Mouse (Mus musculus) limb, embryonic 14.5 days (tissue): ENCODE measurements around the gene Fam20a. TPM values are rescaled to one million over a fixed set of nuclear protein-coding genes. Genes with fewer than 3 reads are reported as not detected.
A peak's percentile ranks its signal among the peaks of the same experiment; 100 is the strongest.

Experiments
- ATAC-seq: fragments of 200-750 bp; cut with Nextera tagmentation; 2 replicates; pipeline ENCODE4 v1.8.0; 2017; ENCODE audit warnings: low read depth, moderate number of reproducible peaks, moderate TSS enrichment; ENCODE audit not compliant: low FRiP score
- DNase-seq: peaks from one replicate; pipeline ENCODE4 v3.0.0-alpha.2; 2015; ENCODE audit warnings: low spot score
- H3K27ac ChIP-seq: fragments of 300-500 bp; sonication (generic); replicated peaks from 2 replicates; pipeline ENCODE4 v1.5.1; 2014; ENCODE audit warnings: low read depth, mild to moderate bottlenecking, low read length, moderate library complexity, mixed read lengths
- H3K27me3 ChIP-seq: fragments of 300-500 bp; sonication (generic); 2 replicates; pipeline ENCODE4 v1.6.1; 2014; ENCODE audit warnings: low read length, mixed read lengths; ENCODE audit not compliant: control insufficient read depth, insufficient read depth
- H3K36me3 ChIP-seq: fragments of 300-500 bp; sonication (generic); 2 replicates; pipeline ENCODE4 v1.6.1; 2014; ENCODE audit warnings: mild to moderate bottlenecking, low read length, moderate library complexity, mixed read lengths; ENCODE audit not compliant: control insufficient read depth, insufficient read depth
- H3K4me1 ChIP-seq: fragments of 300-500 bp; sonication (generic); 2 replicates; pipeline ENCODE4 v1.6.1; 2014; ENCODE audit warnings: antibody characterized with exemption, low read length, mixed read lengths; ENCODE audit not compliant: control insufficient read depth, insufficient read depth
- H3K4me2 ChIP-seq: fragments of 300-500 bp; sonication (generic); replicated peaks from 2 replicates; pipeline ENCODE4 v1.6.1; 2014; ENCODE audit warnings: low read depth, mild to moderate bottlenecking, low read length, moderate library complexity; ENCODE audit not compliant: severe bottlenecking
- H3K4me3 ChIP-seq: fragments of 300-500 bp; sonication (generic); replicated peaks from 2 replicates; pipeline ENCODE4 v1.5.1; 2014; ENCODE audit warnings: low read length
- H3K9ac ChIP-seq: fragments of 300-500 bp; sonication (generic); 2 replicates; pipeline ENCODE4 v1.6.1; 2014; ENCODE audit warnings: mild to moderate bottlenecking, low read depth, low read length, moderate library complexity; ENCODE audit not compliant: severe bottlenecking
- H3K9me3 ChIP-seq: fragments of 300-500 bp; sonication (generic); 2 replicates; pipeline ENCODE4 v1.6.1; 2016; ENCODE audit warnings: low read length; ENCODE audit not compliant: control insufficient read depth
- POLR2A ChIP-seq: fragments of 200-500 bp; IDR thresholded peaks from 2 replicates; pipeline ENCODE4 v1.8.0; 2012; ENCODE audit warnings: inconsistent platforms, mild to moderate bottlenecking, moderate library complexity, borderline replicate concordance; ENCODE audit not compliant: insufficient read depth, insufficient read length; ENCODE audit errors: extremely low read depth
- WGBS: fragments of 180-500 bp; shearing (Covaris S2); extraction: QIAGEN DNeasy Blood & Tissue Kit; methylation state at CpG from one replicate; pipeline ENCODE4 v1.1.7; 2014; 5-methylcytosine and 5-hydroxymethylcytosine counted together
- polyA plus RNA-seq, 2 experiments: library from polyadenylated mRNA; depleted of rRNA in 1 of 2; stranded (reverse) in 1 of 2; unstranded in 1 of 2; fragments of >200 nt; fragmentation: Nextera tagmentation in 1 of 2; extraction: Ambion mirVana in 1 of 2; gene quantifications; 2 replicates each; pipeline versions ENCODE4 v1.2.1 to v1.2.3; 2012 to 2014

Fam20a gene
- polyA plus RNA-seq, 2 experiments = 6.9 to 9.4 TPM

DNA sequence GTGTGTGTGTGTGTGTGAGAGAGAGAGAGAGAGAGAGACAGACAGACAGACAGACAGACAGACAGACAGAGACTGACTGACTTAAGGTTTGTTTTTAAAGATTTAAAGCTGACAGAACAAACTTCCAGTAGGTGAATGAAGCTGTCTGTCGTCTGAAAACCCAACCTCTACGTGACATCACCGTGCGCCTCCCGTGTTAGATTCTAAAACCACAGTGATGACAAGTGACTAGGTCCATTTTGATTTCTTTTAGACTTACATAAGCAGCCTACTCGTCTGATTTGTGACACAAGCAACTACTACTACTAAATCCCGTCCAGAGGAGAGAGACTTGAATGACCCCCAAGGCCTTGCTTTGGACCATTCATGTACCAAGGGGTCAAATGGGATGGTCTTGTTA lies 48.3 kb downstream of the Fam20a start:
- H3K4me2 ChIP-seq = no peak overlapping the region
- peaks cover 9% of the 10 kb centered on the region; the same call in 1 of the 2 replicates for H3K4me1 ChIP-seq
- no peak overlapping the region for H3K9ac ChIP-seq
- no peaks in the 10 kb centered on the region for H3K9me3 ChIP-seq
- no peak for ATAC-seq
- no peak overlapping the region for H3K27ac ChIP-seq
- no peak for TF ChIP-seq POLR2A
- DNase-seq = no peak
- H3K27me3 ChIP-seq = no peaks in the 10 kb centered on the region
- WGBS = 80% methylated on average over 7 of the region's 7 CpGs
- no peak overlapping the region for H3K4me3 ChIP-seq
- peaks cover 18% of the 10 kb centered on the region for H3K36me3 ChIP-seq

DNA sequence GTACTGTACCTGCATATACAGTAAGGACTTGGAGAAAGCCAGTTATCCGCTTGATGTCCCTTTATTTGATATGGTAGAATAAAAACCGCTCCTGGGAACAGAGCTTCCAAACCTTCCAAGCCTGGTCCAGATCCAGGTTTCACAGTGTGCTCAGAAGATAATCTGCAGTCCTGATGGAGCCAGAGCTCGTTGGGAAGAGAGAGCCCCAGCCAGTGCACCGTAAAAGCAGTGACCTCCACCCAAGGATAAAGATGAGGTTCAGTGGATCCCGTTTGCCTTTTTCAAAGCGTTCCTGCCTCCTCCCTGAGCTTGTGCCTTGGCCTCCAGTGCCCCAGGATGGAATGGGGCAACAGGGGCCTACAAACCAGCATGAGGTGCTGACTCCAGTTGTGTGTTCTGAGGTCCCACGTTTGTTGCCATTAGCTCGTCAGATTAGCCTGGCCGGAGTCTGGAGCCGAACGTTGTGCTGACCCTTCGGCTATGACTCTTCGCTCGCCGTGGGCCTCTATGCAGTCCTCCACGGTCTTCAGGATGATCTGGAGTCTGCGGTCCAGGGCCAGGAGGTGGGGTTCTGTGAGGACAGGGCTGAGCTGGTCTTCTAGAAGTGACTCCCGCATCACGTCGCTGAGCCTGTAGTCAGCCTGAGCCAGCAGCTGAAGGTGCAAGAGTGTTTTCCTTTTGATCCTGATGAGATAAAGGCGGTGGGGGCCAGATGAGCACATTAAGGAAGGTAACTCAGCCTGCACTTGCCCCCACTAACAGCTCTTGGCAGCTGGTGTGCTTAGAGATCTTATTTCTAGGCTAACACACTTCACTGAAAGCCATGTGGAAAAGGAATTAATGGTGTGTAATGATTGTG lies 49.0 kb downstream of the Fam20a start:
- ATAC-seq = no peak
- Histone ChIP-seq H3K27ac (no peak overlapping the region), H3K9me3 (no peaks in the 10 kb centered on the region), H3K4me2 (no peak overlapping the region), H3K4me1 (peaks cover 9% of the 10 kb centered on the region; the same call in 1 of the 2 replicates), H3K36me3 (peaks cover 22% of the 10 kb centered on the region), H3K27me3 (no peaks in the 10 kb centered on the region), H3K4me3 (no peak overlapping the region), H3K9ac (no peak overlapping the region)
- DNase-seq = no peak
- TF ChIP-seq POLR2A = no peak
- 65% methylated on average over 21 of the region's 21 CpGs for WGBS

DNA sequence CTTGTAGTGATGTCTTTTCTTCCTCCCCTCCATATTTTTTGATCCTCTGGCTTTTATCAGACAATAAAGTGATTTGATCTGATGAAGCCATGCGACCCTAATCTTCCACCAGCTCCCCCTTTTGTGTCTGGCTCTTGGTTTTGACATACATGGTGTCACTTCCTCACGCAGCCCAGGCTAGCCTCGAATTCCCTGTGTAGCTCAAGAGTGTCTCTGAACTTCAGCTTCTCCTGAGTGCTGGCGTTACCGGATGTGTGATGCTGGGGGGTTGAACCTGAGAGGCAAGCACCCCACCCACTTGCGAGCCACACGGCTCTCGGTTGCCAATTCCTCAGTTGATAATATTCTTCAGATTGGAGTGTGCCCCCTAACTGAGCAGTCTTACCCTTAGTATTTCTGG lies 49.7 kb downstream of the Fam20a start:
- ATAC-seq (no peak), DNase-seq (no peak)
- Histone ChIP-seq H3K4me3 (no peak overlapping the region), H3K9me3 (no peaks in the 10 kb centered on the region), H3K4me2 (no peak overlapping the region), H3K27me3 (no peaks in the 10 kb centered on the region), H3K27ac (no peak overlapping the region), H3K36me3 (peaks cover 29% of the 10 kb centered on the region), H3K9ac (no peak overlapping the region), H3K4me1 (peaks cover 9% of the 10 kb centered on the region; the same call in 1 of the 2 replicates)
- no peak for TF ChIP-seq POLR2A
- 88% methylated on average over 8 of the region's 8 CpGs for WGBS

DNA sequence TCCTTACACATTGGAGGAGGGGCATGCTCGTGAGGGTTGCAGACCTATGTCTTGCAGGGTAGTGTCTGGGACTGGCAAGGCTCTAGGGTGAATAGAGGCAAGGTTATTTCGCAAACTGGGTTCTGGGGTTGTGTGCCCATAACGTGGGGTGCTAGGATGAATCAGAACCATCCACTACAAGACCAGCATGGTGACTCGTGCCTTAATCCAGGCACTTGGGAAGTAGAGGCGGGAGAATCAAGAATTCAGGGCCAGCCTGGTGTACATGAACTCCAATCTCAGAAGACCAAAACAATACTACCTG lies 50.1 kb downstream of the Fam20a start:
- Histone ChIP-seq H3K9me3 (no peaks in the 10 kb centered on the region), H3K27me3 (no peaks in the 10 kb centered on the region), H3K9ac (no peak overlapping the region), H3K4me1 (peaks cover 9% of the 10 kb centered on the region; the same call in 1 of the 2 replicates), H3K27ac (no peak overlapping the region), H3K4me3 (no peak overlapping the region), H3K4me2 (no peak overlapping the region), H3K36me3 (peaks cover 33% of the 10 kb centered on the region)
- DNase-seq (no peak), ATAC-seq (no peak)
- 90% methylated on average over 5 of the region's 5 CpGs for WGBS
- no peak for TF ChIP-seq POLR2A

DNA sequence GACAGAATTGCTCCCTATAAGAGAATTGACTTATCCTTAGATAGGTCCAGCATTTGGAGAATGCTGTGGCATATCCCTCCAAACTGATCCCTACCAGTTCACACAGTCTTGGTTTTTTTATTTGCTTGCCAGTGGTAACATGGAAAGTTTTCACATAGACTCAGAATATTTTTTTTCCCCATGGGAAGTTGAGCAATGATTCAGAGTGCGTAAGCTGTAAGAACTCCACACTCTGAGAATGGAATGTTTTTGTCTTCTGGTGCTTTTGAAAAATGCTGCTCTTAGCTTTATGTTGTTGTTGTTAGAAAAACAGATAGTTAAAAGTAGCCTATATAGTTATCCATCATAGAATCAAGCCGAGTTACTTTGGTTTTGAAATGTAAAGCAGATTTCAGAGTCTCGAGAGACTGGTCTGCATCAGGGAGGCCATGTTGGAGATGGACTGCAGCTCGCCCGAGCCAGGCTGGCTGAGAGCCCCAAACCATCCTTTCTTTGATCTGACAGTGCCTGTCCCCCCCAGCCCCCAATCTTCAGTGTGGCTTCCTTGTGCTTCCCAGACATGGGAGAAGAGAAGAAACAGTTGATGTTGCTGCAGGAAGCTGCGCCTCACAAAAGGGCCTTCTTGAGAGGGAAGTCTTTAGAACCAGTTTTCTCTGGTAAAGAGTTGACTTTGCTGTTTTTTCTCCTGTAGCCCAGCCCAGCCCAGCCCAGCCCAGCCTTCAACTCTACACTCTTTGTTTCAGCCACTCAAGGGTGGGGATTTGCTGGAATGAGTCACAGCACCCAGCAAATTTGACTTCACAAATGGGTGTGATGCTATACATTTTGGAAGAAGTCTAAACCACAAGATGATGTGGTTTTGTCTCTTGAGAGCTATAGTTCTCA lies 50.7 kb downstream of the Fam20a start:
- 77% methylated on average over 6 of the region's 6 CpGs for WGBS
- peaks cover 9% of the 10 kb centered on the region; the same call in 1 of the 2 replicates for H3K4me1 ChIP-seq
- no peaks in the 10 kb centered on the region for H3K9me3 ChIP-seq
- H3K4me3 ChIP-seq = no peak overlapping the region
- peaks cover 39% of the 10 kb centered on the region for H3K36me3 ChIP-seq
- no peak overlapping the region for H3K9ac ChIP-seq
- ATAC-seq (no peak), DNase-seq (peak; percentile 36)
- no peak for TF ChIP-seq POLR2A
- no peak overlapping the region for H3K4me2 ChIP-seq
- no peak overlapping the region for H3K27ac ChIP-seq
- no peaks in the 10 kb centered on the region for H3K27me3 ChIP-seq
